Mouse (Mus musculus) small intestine, adult 2 months (tissue): ENCODE data around the gene Mfsd5.

ENCODE experiments used
- CTCF ChIP-seq: fragments of 200-500 bp; IDR thresholded peaks from 2 replicates; pipeline ENCODE4 v1.5.1; 2012; ENCODE audit warnings: low read depth, mild to moderate bottlenecking, control low read depth, inconsistent platforms, low read length, moderate library complexity, mixed read lengths; ENCODE audit not compliant: insufficient replicate concordance, insufficient read length; ENCODE audit errors: extremely low read depth
- POLR2A ChIP-seq: fragments of 200-500 bp; IDR thresholded peaks from 2 replicates; pipeline ENCODE4 v1.6.1; 2012; ENCODE audit warnings: low read depth, mild to moderate bottlenecking, control low read depth, inconsistent platforms, low read length, moderate library complexity

DNA sequence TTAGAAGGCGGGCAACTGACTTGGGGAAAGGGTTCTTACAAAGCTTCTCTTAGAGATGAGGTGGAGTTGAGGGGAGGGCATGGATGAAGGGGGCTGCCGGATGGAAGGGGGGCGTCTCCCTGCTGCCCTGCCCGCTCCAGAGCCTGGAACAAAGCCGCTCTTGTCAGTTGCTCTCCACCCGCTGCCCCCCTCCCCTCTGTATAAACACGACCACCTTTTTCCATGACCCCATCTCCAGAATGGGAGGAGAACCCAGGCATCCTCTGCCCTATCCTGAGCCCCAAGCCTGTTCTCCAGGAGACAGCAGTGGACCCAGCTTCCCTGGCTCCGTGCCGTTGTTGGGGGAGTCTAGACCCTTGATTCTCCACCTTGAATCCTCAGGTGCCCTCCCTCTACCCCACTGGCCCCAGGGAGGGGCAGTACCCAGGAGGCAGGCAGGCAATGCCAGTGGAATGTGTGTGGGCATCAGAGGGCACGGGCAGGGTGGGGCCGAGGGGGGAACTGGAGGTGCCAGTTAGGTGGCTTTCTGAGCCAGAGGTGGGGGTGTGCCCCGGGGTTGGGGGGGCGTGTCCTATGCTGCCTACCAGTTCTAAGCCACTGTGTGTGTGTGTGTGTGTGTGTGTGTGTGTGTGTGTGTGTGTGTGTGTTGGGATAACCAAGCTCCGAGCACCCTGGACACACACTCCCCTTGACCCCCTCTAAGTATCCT is 23.6 kb upstream of the Mfsd5 start:
- TF ChIP-seq CTCF = no peak
- no peak for TF ChIP-seq POLR2A
